Mouse (Mus musculus) midbrain, embryonic 13.5 days (tissue): ENCODE measurements around the gene Macf1. TPM values are rescaled to one million over a fixed set of nuclear protein-coding genes. Genes with fewer than 3 reads are reported as not detected.
"Not testable (repeated sequence)": the region's sequence is repeated elsewhere in the genome, so short reads cannot be mapped to it uniquely, and the experiment has no call there.

Source experiments
- ATAC-seq: fragments of 200-750 bp; cut with Nextera tagmentation; 2 replicates; pipeline ENCODE4 v1.8.0; 2017; ENCODE audit warnings: mild to moderate bottlenecking, moderate TSS enrichment, moderate library complexity
- H3K27ac ChIP-seq: fragments of 300-500 bp; sonication (generic); 2 replicates; pipeline ENCODE4 v1.5.1; 2015; ENCODE audit warnings: inconsistent platforms, mild to moderate bottlenecking, moderate library complexity
- H3K27me3 ChIP-seq: fragments of 300-500 bp; sonication (generic); 2 replicates; pipeline ENCODE4 v1.6.1; 2015; ENCODE audit warnings: mild to moderate bottlenecking, inconsistent platforms
- H3K36me3 ChIP-seq: fragments of 300-500 bp; sonication (generic); 2 replicates; pipeline ENCODE4 v1.6.1; 2015; ENCODE audit warnings: mild to moderate bottlenecking, inconsistent platforms
- H3K4me1 ChIP-seq: fragments of 300-500 bp; sonication (generic); replicated peaks from 2 replicates; pipeline ENCODE4 v1.6.1; 2015; ENCODE audit warnings: inconsistent platforms
- H3K4me2 ChIP-seq: fragments of 300-500 bp; sonication (generic); replicated peaks from 2 replicates; pipeline ENCODE4 v1.6.1; 2015; ENCODE audit warnings: moderate library complexity, mild to moderate bottlenecking, inconsistent platforms
- H3K4me3 ChIP-seq: fragments of 300-500 bp; sonication (generic); replicated peaks from 2 replicates; pipeline ENCODE4 v1.5.1; 2015; ENCODE audit warnings: mild to moderate bottlenecking, inconsistent platforms
- H3K9ac ChIP-seq: fragments of 300-500 bp; sonication (generic); replicated peaks from 2 replicates; pipeline ENCODE4 v1.6.1; 2015; ENCODE audit warnings: mild to moderate bottlenecking, inconsistent platforms
- H3K9me3 ChIP-seq: fragments of 300-500 bp; sonication (generic); 2 replicates; pipeline ENCODE4 v1.6.1; 2016; ENCODE audit warnings: mild to moderate bottlenecking, inconsistent platforms
- WGBS: fragments of 180-500 bp; shearing (Covaris S2); methylation state at CpG from one replicate; pipeline ENCODE4 v1.1.7; 2015; 5-methylcytosine and 5-hydroxymethylcytosine counted together
- polyA plus RNA-seq: library from polyadenylated mRNA; unstranded; fragments of >200 nt; fragmentation: Nextera tagmentation; extraction: Ambion mirVana; gene quantifications from 2 replicates; pipeline ENCODE4 v1.2.1, GENCODE M21; 2015

Gene Macf1
- polyA plus RNA-seq, 1 experiment from 2014 or later, result 75.4 TPM

GRCm38 (mm10) chr4:123649131-123649530 is 35.0 kb downstream of the Macf1 start:
- Histone ChIP-seq H3K27me3 (no peaks in the 10 kb centered on the region), H3K4me1 (no peaks in the 10 kb centered on the region), H3K9ac (no peak overlapping the region), H3K4me3 (no peak overlapping the region), H3K36me3 (no peaks in the 10 kb centered on the region), H3K27ac (no peak overlapping the region), H3K9me3 (no peaks in the 10 kb centered on the region), H3K4me2 (no peak overlapping the region)
- ATAC-seq, result no peak
- 82% methylated on average over 6 of the region's 6 CpGs for WGBS

- H3K4me3 ChIP-seq, result no peak overlapping the region
- WGBS, result 95% methylated on average over 4 of the region's 4 CpGs
Observed at GRCm38 (mm10) chr4:123647668-123648067, 36.5 kb downstream of the Macf1 start.

GRCm38 (mm10) chr4:123647109-123647508 is 37.1 kb downstream of the Macf1 start:
- Histone ChIP-seq H3K27ac (no peak overlapping the region), H3K9me3 (no peaks in the 10 kb centered on the region), H3K9ac (no peak overlapping the region), H3K4me3 (no peak overlapping the region), H3K27me3 (no peaks in the 10 kb centered on the region), H3K4me2 (no peak overlapping the region), H3K36me3 (no peaks in the 10 kb centered on the region), H3K4me1 (peaks cover 11% of the 10 kb centered on the region)
- ATAC-seq, result no peak
- WGBS, result 94% methylated on average over 2 of the region's 2 CpGs

More at GRCm38 (mm10) chr4:123647668-123648067, 36.5 kb downstream of the Macf1 start:
- H3K27ac ChIP-seq, result no peak overlapping the region
- H3K27me3 ChIP-seq, result no peaks in the 10 kb centered on the region
- no peak for ATAC-seq
- H3K9ac ChIP-seq, result no peak overlapping the region
- H3K36me3 ChIP-seq, result no peaks in the 10 kb centered on the region
- H3K9me3 ChIP-seq, result no peaks in the 10 kb centered on the region
- peaks cover 10% of the 10 kb centered on the region for H3K4me1 ChIP-seq
- H3K4me2 ChIP-seq, result no peak overlapping the region

GRCm38 (mm10) chr4:123645246-123645845 is 38.8 kb downstream of the Macf1 start:
- WGBS, result 98% methylated on average over 3 of the region's 3 CpGs
- H3K27ac ChIP-seq, result no peak overlapping the region
- H3K4me1 ChIP-seq, result peaks cover 11% of the 10 kb centered on the region
- H3K9me3 ChIP-seq, result no peaks in the 10 kb centered on the region
- H3K36me3 ChIP-seq, result no peaks in the 10 kb centered on the region
- no peak for ATAC-seq
- H3K4me2 ChIP-seq, result no peak overlapping the region
- no peak overlapping the region for H3K4me3 ChIP-seq
- H3K9ac ChIP-seq, result no peak overlapping the region
- no peaks in the 10 kb centered on the region for H3K27me3 ChIP-seq

DNA sequence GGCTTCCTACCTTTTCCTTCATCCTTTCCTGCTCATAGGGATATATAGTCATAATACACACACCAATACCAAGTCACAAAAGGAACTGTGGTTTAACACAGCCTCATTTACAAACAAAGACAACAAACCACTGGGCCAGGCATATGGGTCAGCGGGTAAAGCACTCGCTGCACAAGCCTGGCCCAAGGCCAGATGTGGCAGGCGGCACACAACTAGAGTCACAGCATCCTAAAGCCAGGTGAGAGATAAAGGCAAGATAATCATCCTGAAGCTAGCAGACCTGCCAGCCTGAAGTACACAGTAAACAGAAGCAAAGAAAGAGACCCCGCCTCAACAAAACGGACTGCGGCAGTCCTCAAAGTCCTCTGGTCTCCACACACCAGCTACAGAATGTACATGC is 40.6 kb downstream of the Macf1 start:
- 0 out of 2 replicates have a peak overlapping the region, but pooled peaks have one; percentile 19 for H3K27ac ChIP-seq
- ATAC-seq, result no peak
- peaks cover 11% of the 10 kb centered on the region for H3K4me1 ChIP-seq
- H3K9me3 ChIP-seq, result no peaks in the 10 kb centered on the region
- no peak overlapping the region for H3K4me2 ChIP-seq
- no peak overlapping the region for H3K9ac ChIP-seq
- 88% methylated on average over 6 of the region's 6 CpGs for WGBS
- no peak overlapping the region for H3K4me3 ChIP-seq
- H3K27me3 ChIP-seq, result no peaks in the 10 kb centered on the region
- H3K36me3 ChIP-seq, result no peaks in the 10 kb centered on the region

DNA sequence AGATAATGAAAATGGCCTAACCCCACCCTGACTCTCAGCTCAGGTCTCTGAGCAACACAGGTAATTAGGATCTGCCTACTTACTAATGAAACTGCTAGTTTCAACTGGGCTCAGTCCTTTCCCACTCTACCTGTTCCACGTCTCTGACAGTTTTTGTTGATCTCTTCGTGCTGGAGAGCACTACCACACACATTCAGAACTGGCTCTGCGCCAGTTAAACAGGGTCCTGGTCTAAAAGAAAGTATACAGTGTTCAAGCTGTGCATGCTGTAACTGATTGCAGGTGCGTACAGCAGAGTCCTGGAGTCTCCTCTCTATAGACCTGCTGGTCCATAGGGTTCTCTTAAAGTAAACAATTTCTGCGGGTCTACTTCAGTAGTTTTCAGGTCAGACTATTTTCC is 41.3 kb downstream of the Macf1 start:
- no peak overlapping the region for H3K27ac ChIP-seq

DNA sequence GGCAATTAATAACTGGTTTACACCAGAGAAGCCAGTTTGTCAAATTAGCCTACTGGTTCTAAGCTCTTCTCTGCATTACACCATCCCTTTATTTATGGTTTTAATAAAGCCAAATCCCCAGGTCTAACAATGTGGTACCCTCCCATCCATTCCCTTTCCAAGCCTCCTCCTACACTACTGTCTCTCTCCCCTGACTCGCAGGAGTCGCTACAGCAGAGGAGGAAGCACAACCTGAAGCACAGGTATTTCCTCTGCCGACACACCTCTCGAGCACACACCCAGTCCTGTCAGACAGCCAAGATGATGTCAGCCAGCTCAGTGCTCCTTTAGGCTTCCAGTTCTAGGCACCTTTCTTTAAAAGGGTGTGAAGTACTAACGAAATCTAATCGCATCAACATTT is 47.0 kb downstream of the Macf1 start:
- Histone ChIP-seq H3K9me3 (peaks cover 3% of the 10 kb centered on the region; the same call in 1 of the 2 replicates), H3K4me1 (no peaks in the 10 kb centered on the region), H3K9ac (no peak overlapping the region), H3K27ac (no peak overlapping the region), H3K36me3 (peaks cover 4% of the 10 kb centered on the region; the same call in 1 of the 2 replicates), H3K4me3 (no peak overlapping the region), H3K27me3 (no peaks in the 10 kb centered on the region), H3K4me2 (no peak overlapping the region)
- 96% methylated on average over 6 of the region's 6 CpGs for WGBS
- no peak for ATAC-seq

More for the DNA sequence above, 41.3 kb downstream of the Macf1 start:
- no peak for ATAC-seq
- H3K9me3 ChIP-seq, result peaks cover 3% of the 10 kb centered on the region; the same call in 1 of the 2 replicates
- no peak overlapping the region for H3K4me3 ChIP-seq
- no peak overlapping the region for H3K9ac ChIP-seq
- H3K36me3 ChIP-seq, result peaks cover 4% of the 10 kb centered on the region; the same call in 1 of the 2 replicates
- H3K4me1 ChIP-seq, result peaks cover 11% of the 10 kb centered on the region
- 85% methylated on average over 5 of the region's 5 CpGs for WGBS
- no peaks in the 10 kb centered on the region for H3K27me3 ChIP-seq
- H3K4me2 ChIP-seq, result no peak overlapping the region

GRCm38 (mm10) chr4:123635428-123635827 is 48.7 kb downstream of the Macf1 start:
- no peak overlapping the region for H3K4me2 ChIP-seq
- peaks cover 4% of the 10 kb centered on the region; the same call in 1 of the 2 replicates for H3K36me3 ChIP-seq
- 10% methylated on average over 1 of the region's 1 CpGs for WGBS
- H3K27me3 ChIP-seq, result no peaks in the 10 kb centered on the region
- no peak for ATAC-seq
- no peaks in the 10 kb centered on the region for H3K4me1 ChIP-seq
- H3K27ac ChIP-seq, result no peak overlapping the region
- no peak overlapping the region for H3K4me3 ChIP-seq
- no peak overlapping the region for H3K9ac ChIP-seq
- peaks cover 3% of the 10 kb centered on the region; the same call in 1 of the 2 replicates for H3K9me3 ChIP-seq

DNA sequence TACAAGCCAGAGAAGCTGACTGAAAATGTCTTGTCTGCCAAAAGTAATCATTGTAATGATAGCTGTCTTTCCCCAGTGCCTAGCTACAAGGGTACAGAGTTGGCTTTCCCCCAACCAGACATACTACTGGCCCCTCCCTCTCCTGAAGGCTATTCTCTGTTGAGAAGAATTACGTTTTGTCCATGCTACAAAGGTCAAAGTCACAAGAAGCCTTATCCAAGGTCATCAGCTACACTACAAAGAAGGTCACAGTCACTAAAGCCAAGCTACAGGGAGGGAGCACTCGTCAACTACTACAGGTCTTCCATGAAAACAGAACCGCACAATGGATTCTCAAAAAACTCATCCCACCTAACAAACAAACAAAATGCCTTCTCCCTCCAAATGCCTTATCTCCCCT is 49.7 kb downstream of the Macf1 start:
- WGBS, result 72% methylated on average over 3 of the region's 3 CpGs

DNA sequence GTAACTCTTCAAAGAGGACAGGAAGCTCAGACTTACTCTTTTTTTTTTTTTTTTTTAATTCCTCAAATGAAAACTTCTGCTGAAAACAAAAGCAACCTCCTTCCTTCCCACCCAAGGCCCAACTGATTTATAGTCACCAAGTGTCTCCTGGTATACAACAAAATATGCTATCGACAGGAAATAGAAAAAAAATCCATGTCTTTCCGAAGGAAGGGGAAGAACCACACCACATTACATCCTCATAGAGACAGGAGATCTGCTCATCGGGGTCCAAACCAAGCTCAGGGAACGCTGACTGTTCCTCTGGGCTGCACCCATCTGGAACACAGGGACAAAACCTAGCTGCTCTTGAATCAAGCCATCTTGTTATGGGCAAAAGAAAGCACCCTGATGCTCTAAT is 50.3 kb downstream of the Macf1 start:
- peaks cover 3% of the 10 kb centered on the region; the same call in 1 of the 2 replicates for H3K9me3 ChIP-seq
- ATAC-seq, result no peak
- 88% methylated on average over 4 of the region's 4 CpGs for WGBS

More for the DNA sequence above, 49.7 kb downstream of the Macf1 start:
- Histone ChIP-seq H3K9me3 (peaks cover 3% of the 10 kb centered on the region; the same call in 1 of the 2 replicates), H3K4me1 (0 out of 2 replicates have a peak, but pooled peaks cover under 1% of the 10 kb centered on the region), H3K4me3 (no peak overlapping the region), H3K36me3 (peaks cover 6% of the 10 kb centered on the region), H3K4me2 (no peak overlapping the region), H3K9ac (no peak overlapping the region), H3K27me3 (no peaks in the 10 kb centered on the region), H3K27ac (no peak overlapping the region)
- no peak for ATAC-seq

GRCm38 (mm10) chr4:123633370-123633769 is 50.8 kb downstream of the Macf1 start:
- Histone ChIP-seq H3K9me3 (peaks cover 3% of the 10 kb centered on the region; the same call in 1 of the 2 replicates), H3K9ac (no peak overlapping the region), H3K36me3 (peaks cover 11% of the 10 kb centered on the region), H3K4me2 (no peak overlapping the region), H3K27ac (no peak overlapping the region), H3K4me1 (0 out of 2 replicates have a peak, but pooled peaks cover 5% of the 10 kb centered on the region), H3K4me3 (no peak overlapping the region), H3K27me3 (no peaks in the 10 kb centered on the region)
- WGBS, result 45% methylated on average over 3 of the region's 3 CpGs
- ATAC-seq, result no peak

More for the DNA sequence above, 50.3 kb downstream of the Macf1 start:
- H3K4me2 ChIP-seq, result no peak overlapping the region
- H3K36me3 ChIP-seq, result peaks cover 12% of the 10 kb centered on the region
- H3K27me3 ChIP-seq, result no peaks in the 10 kb centered on the region
- no peak overlapping the region for H3K9ac ChIP-seq
- H3K4me3 ChIP-seq, result no peak overlapping the region
- H3K27ac ChIP-seq, result no peak overlapping the region
- 0 out of 2 replicates have a peak, but pooled peaks cover 5% of the 10 kb centered on the region for H3K4me1 ChIP-seq

- H3K9me3 ChIP-seq, H3K4me2 ChIP-seq, ATAC-seq, H3K27me3 ChIP-seq, H3K4me3 ChIP-seq, H3K9ac ChIP-seq, H3K27ac ChIP-seq, H3K36me3 ChIP-seq: not testable (repeated sequence)
- 0 out of 2 replicates have a peak, but pooled peaks cover 10% of the 10 kb centered on the region for H3K4me1 ChIP-seq
- WGBS, result 93% methylated on average over 5 of the region's 6 CpGs
Observed at GRCm38 (mm10) chr4:123632116-123632515, 52.0 kb downstream of the Macf1 start.
